In the genomic region with DNA sequence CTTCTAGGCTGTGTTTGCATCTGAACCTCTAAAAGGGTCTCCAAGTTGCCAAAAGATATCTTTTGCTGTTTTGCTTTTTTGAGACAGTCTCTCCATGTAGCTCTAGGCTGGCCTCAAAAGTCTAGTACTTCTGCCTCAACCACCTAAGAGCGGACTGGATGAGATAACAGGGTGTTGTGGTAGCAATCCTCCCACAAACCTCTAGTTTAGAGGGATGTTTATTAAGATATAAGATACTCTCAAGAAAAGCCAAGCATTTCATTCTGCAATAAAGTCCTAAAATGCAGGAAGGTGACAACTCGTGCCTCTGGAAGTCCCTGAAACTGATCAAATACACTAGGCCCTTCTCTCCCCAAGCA, we compare ENCODE assay signal across 18 mouse cellular contexts. TPM values are rescaled to one million over a fixed set of nuclear protein-coding genes. Genes with fewer than 3 reads are reported as not detected.
DNase-seq lines count a peak whose midpoint lies in the region; ATAC-seq and TF ChIP-seq lines count a peak whose summit lies in the region.
"Had no signal": no experiment of that assay in that cellular context is flagged by ENCODE, and none has a peak within 500 bp of the region (broad histone marks: within the 10 kb centered on the region; RNA-seq: fewer than 3 reads in every experiment).

No protein-coding gene starts in this region.

- no peaks in the 10 kb centered on the region; the same call in 1 of the 2 replicates for H3K36me3 ChIP-seq in intestine, embryonic 15.5 days
- H3K36me3 ChIP-seq in intestine, postnatal 0 days (ENCODE audit: control insufficient read depth, insufficient read depth) = 0 out of 2 replicates have a peak, but pooled peaks cover 3% of the 10 kb centered on the region
- peaks cover 0 to 8% of the 10 kb centered on the region in 2 experiments; a peak in 2 of 4 replicates for H3K36me3 ChIP-seq in MEL (ENCODE audit: control insufficient read depth in 1 of 2, insufficient read depth in 2 of 2, low read length in 2 of 2)
- peaks cover 8% of the 10 kb centered on the region for H3K36me3 ChIP-seq in forebrain, embryonic 14.5 days (ENCODE audit: control insufficient read depth, insufficient read depth, low read length)
- H3K36me3 ChIP-seq in midbrain, embryonic 12.5 days = no peaks in the 10 kb centered on the region; the same call in 1 of the 2 replicates
- H3K36me3 ChIP-seq: heart, embryonic 10.5 days had no signal

- H3K27me3 ChIP-seq in intestine, embryonic 15.5 days (replicated peaks) = no peaks in the 10 kb centered on the region
- no peaks in the 10 kb centered on the region for H3K27me3 ChIP-seq in intestine, postnatal 0 days (replicated peaks; ENCODE audit: control insufficient read depth, insufficient read depth, low read length)
- no peaks in the 10 kb centered on the region for H3K27me3 ChIP-seq in MEL (ENCODE audit: control insufficient read depth in 1 of 2, insufficient read depth in 2 of 2, low read length in 2 of 2)
- no peaks in the 10 kb centered on the region for H3K27me3 ChIP-seq in forebrain, embryonic 14.5 days (replicated peaks; ENCODE audit: control insufficient read depth, insufficient read depth, low read length)
- 0 out of 2 replicates have a peak, but pooled peaks cover 3% of the 10 kb centered on the region for H3K27me3 ChIP-seq in midbrain, embryonic 12.5 days

- DNase-seq in MEL (ENCODE audit: low read depth, low spot score) = peak; percentile 55
- no peak for DNase-seq in forebrain, embryonic 14.5 days (ENCODE audit: low spot score)
- DNase-seq in left cerebral cortex, adult 2 months (ENCODE audit: extremely low spot score in 1 of 2, low spot score in 2 of 2) = no peak
- DNase-seq in frontal cortex, postnatal 25 days (ENCODE audit: low spot score in 2 of 2) = no peak
- DNase-seq: B cell, adult 2 months; cerebellum, adult 18-20 months; cerebellum, postnatal 25 days; embryo, embryonic 11 days; kidney, adult 2 months; kidney, postnatal 10 days; left cerebral cortex, postnatal 4 days; liver; thymus, postnatal 36 days had no signal

- no peak for ATAC-seq in intestine, embryonic 15.5 days
- no peak for ATAC-seq in intestine, postnatal 0 days
- ATAC-seq in forebrain, embryonic 14.5 days = no peak
- no peak for ATAC-seq in midbrain, embryonic 12.5 days (ENCODE audit: low FRiP score, low read depth)
- ATAC-seq: lung, postnatal 0 days had no signal

- no peak for TF ChIP-seq CTCF in intestine, postnatal 0 days (IDR thresholded peaks at IDR 0.05; ENCODE audit: low read depth)
- TF ChIP-seq CTCF in MEL (IDR thresholded peaks at IDR 0.05 in 2 of 3, conservative IDR thresholded peaks at IDR 0.05 in 1 of 3; ENCODE audit: control insufficient read depth in 1 of 3, insufficient read depth in 1 of 3, low read depth in 2 of 3, low read length in 3 of 3, poor library complexity in 1 of 3, severe bottlenecking in 1 of 3) = no peak
- TF ChIP-seq CTCF in left cerebral cortex, adult 2 months (IDR thresholded peaks at IDR 0.05) = no peak

- TF ChIP-seq RAD21 in MEL (IDR thresholded peaks at IDR 0.05; ENCODE audit: low read depth, low read length) = no peak

- peaks cover 20% of the 10 kb centered on the region for H3K4me1 ChIP-seq in intestine, embryonic 15.5 days (replicated peaks)
- peaks cover 5% of the 10 kb centered on the region for H3K4me1 ChIP-seq in intestine, postnatal 0 days (replicated peaks; ENCODE audit: control insufficient read depth, insufficient read depth, low read length)
- H3K4me1 ChIP-seq in MEL (ENCODE audit: control insufficient read depth in 1 of 2, insufficient read depth in 2 of 2, low read length in 2 of 2) = no peaks in the 10 kb centered on the region
- peaks cover 46% of the 10 kb centered on the region for H3K4me1 ChIP-seq in forebrain, embryonic 14.5 days (ENCODE audit: control insufficient read depth, insufficient read depth, low read length)
- peaks cover 41% of the 10 kb centered on the region for H3K4me1 ChIP-seq in midbrain, embryonic 12.5 days

- H3K27ac ChIP-seq in intestine, embryonic 15.5 days = peak overlapping the region; percentile 48; the same call in 1 of the 2 replicates
- no peak overlapping the region for H3K27ac ChIP-seq in intestine, postnatal 0 days (ENCODE audit: low read depth, low read length)
- no peak overlapping the region for H3K27ac ChIP-seq in MEL (ENCODE audit: control insufficient read depth, low read depth, low read length)
- H3K27ac ChIP-seq in forebrain, embryonic 14.5 days (ENCODE audit: low read depth, low read length) = peak overlapping the region; percentile 96
- H3K27ac ChIP-seq in midbrain, embryonic 12.5 days (replicated peaks) = peak overlapping the region; percentile 73
- no peak overlapping the region for H3K27ac ChIP-seq in left cerebral cortex, adult 2 months
- H3K27ac ChIP-seq: heart, embryonic 10.5 days had no signal

- intact Hi-C loops in left cerebral cortex, adult 2 months (cut with DNase I) = no loop called here

- H3K9me3 ChIP-seq in intestine, embryonic 15.5 days = no peaks in the 10 kb centered on the region
- no peaks in the 10 kb centered on the region for H3K9me3 ChIP-seq in intestine, postnatal 0 days (ENCODE audit: control insufficient read depth)
- H3K9me3 ChIP-seq in MEL (replicated peaks; ENCODE audit: insufficient read depth, low read length) = no peaks in the 10 kb centered on the region
- H3K9me3 ChIP-seq in forebrain, embryonic 14.5 days (replicated peaks; ENCODE audit: control insufficient read depth, low read length) = no peaks in the 10 kb centered on the region
- H3K9me3 ChIP-seq in midbrain, embryonic 12.5 days = no peaks in the 10 kb centered on the region
- H3K9me3 ChIP-seq: heart, embryonic 10.5 days had no signal

- no peak overlapping the region for H3K9ac ChIP-seq in intestine, embryonic 15.5 days
- no peak overlapping the region for H3K9ac ChIP-seq in intestine, postnatal 0 days (ENCODE audit: low read depth, low read length)
- H3K9ac ChIP-seq in MEL (ENCODE audit: control insufficient read depth, low read depth, low read length, poor library complexity, severe bottlenecking) = no peak overlapping the region
- peak overlapping the region; percentile 45; the same call in 1 of the 2 replicates for H3K9ac ChIP-seq in forebrain, embryonic 14.5 days (ENCODE audit: low read length)
- H3K9ac ChIP-seq in midbrain, embryonic 12.5 days (replicated peaks) = no peak overlapping the region

- H3K4me2 ChIP-seq in intestine, embryonic 15.5 days (replicated peaks) = no peak overlapping the region
- H3K4me2 ChIP-seq in intestine, postnatal 0 days (replicated peaks; ENCODE audit: low read depth) = no peak overlapping the region
- no peak overlapping the region for H3K4me2 ChIP-seq in forebrain, embryonic 14.5 days (ENCODE audit: low read length)
- H3K4me2 ChIP-seq in midbrain, embryonic 12.5 days (replicated peaks) = 0 out of 2 replicates have a peak overlapping the region, but pooled peaks have one; percentile 19

- TF ChIP-seq EP300 in MEL (IDR thresholded peaks at IDR 0.05; ENCODE audit: low read depth in 1 of 2, low read length in 2 of 2) = peak; percentile 10 to 48; a peak in 2 of 4 replicates

- WGBS in intestine, embryonic 15.5 days = 83% methylated on average over 2 of the region's 2 CpGs
- 84% methylated on average over 2 of the region's 2 CpGs for WGBS in intestine, postnatal 0 days
- 92% methylated on average over 2 of the region's 2 CpGs for WGBS in forebrain, embryonic 14.5 days
- 92% methylated on average over 2 of the region's 2 CpGs for WGBS in midbrain, embryonic 12.5 days

- H3K79me2 ChIP-seq in MEL (ENCODE audit: control insufficient read depth, insufficient read depth, low read length, poor library complexity) = peaks cover 1% of the 10 kb centered on the region; the same call in 1 of the 2 replicates

- no peak for TF ChIP-seq POLR2A in MEL (IDR thresholded peaks at IDR 0.05; ENCODE audit: control insufficient read depth in 1 of 2, insufficient read depth in 1 of 2, low read depth in 1 of 2, low read length in 2 of 2, poor library complexity in 1 of 2)

- H3K4me3 ChIP-seq in intestine, embryonic 15.5 days (replicated peaks) = no peak overlapping the region
- no peak overlapping the region for H3K4me3 ChIP-seq in intestine, postnatal 0 days (ENCODE audit: low read depth, low read length)
- H3K4me3 ChIP-seq in MEL (ENCODE audit: control insufficient read depth in 1 of 2, insufficient read depth in 1 of 2, low read depth in 2 of 2, low read length in 2 of 2) = no peak overlapping the region
- H3K4me3 ChIP-seq in forebrain, embryonic 14.5 days (ENCODE audit: low read depth, low read length) = no peak overlapping the region
- no peak overlapping the region for H3K4me3 ChIP-seq in midbrain, embryonic 12.5 days
- no peak overlapping the region for H3K4me3 ChIP-seq in left cerebral cortex, adult 2 months
- H3K4me3 ChIP-seq: heart, embryonic 10.5 days had no signal

TF ChIP-seq in MEL, 35 proteins besides CTCF, POLR2A, EP300 and RAD21:
- no peak for TF ChIP-seq TAL1 (IDR thresholded peaks at IDR 0.05; ENCODE audit: low read length)
- TF ChIP-seq GATA1 (IDR thresholded peaks at IDR 0.05; ENCODE audit: low read depth, low read length) = peak; percentile 34; the same call in 1 of the 2 replicates
- TF ChIP-seq MXI1 (IDR thresholded peaks at IDR 0.05; ENCODE audit: low read depth, low read length) = 0 out of 2 replicates have a peak, but pooled peaks have one; percentile 21
- TF ChIP-seq TCF12 (IDR thresholded peaks at IDR 0.05; ENCODE audit: low read depth, low read length) = peak; percentile 44; the same call in 1 of the 2 replicates
- peak; percentile 67 for TF ChIP-seq RCOR1 (IDR thresholded peaks at IDR 0.05; ENCODE audit: low read depth, low read length)
TF ChIP-seq in MEL: peak in this region for 4.

RNA-seq across cellular contexts. Expression of a gene that starts 52.2 kb away (rescaled TPM):
- 50.1 and 57.2 TPM in 2 replicates for polyA plus RNA-seq in intestine, embryonic 15.5 days (2015; fragmentation: Nextera tagmentation; extraction: Ambion mirVana)
- 21.2 and 22.5 TPM in 2 replicates for polyA plus RNA-seq in intestine, postnatal 0 days (2015; fragmentation: Nextera tagmentation; extraction: Ambion mirVana)
- total RNA-seq in MEL (2012; rRNA removed) = 1.7 and 2.8 TPM in 2 replicates
- polyA plus RNA-seq in MEL (2012; ENCODE audit: insufficient read depth in 1 of 2, insufficient read length in 2 of 2, low read depth in 1 of 2, low replicate concordance in 2 of 2, missing spikeins in 1 of 2) = 1 to 10 TPM in 1 of 2 experiments, not detected in 1; 4.4 TPM
- polyA plus RNA-seq in forebrain, embryonic 14.5 days (2014; fragmentation: Nextera tagmentation; extraction: Ambion mirVana) = 117 and 162 TPM in 2 replicates
- 176 and 184 TPM in 2 replicates for polyA plus RNA-seq in midbrain, embryonic 12.5 days (2016; fragmentation: Nextera tagmentation; extraction: Ambion mirVana)
- 100 to 1,000 TPM; 246 to 280 TPM for total RNA-seq in left cerebral cortex, adult 2 months (2021)

Comparison
In these comparisons a context has a peak if more than half of its experiments do, and no peak if none do; other contexts are left out.
1. H3K27ac ChIP-seq: peak in intestine, embryonic 15.5 days (single experiment), forebrain, embryonic 14.5 days (single experiment) and midbrain, embryonic 12.5 days (single experiment); none in intestine, postnatal 0 days (single experiment), MEL (single experiment) and left cerebral cortex, adult 2 months (single experiment).